Mouse (Mus musculus) bone marrow, adult 2 months (tissue): ENCODE data around the gene Acrbp.

Experiments used
- CTCF ChIP-seq: fragments of 200-500 bp; IDR thresholded peaks from 2 replicates; pipeline ENCODE4 v1.5.1; 2011; ENCODE audit warnings: low read length, control low read depth; ENCODE audit not compliant: control insufficient read depth, insufficient read depth
- POLR2A ChIP-seq: fragments of 200-500 bp; IDR thresholded peaks from 2 replicates; pipeline ENCODE4 v1.6.1; 2011; ENCODE audit warnings: low read depth, mild to moderate bottlenecking, control low read depth, low read length, borderline replicate concordance; ENCODE audit not compliant: control insufficient read depth

DNA sequence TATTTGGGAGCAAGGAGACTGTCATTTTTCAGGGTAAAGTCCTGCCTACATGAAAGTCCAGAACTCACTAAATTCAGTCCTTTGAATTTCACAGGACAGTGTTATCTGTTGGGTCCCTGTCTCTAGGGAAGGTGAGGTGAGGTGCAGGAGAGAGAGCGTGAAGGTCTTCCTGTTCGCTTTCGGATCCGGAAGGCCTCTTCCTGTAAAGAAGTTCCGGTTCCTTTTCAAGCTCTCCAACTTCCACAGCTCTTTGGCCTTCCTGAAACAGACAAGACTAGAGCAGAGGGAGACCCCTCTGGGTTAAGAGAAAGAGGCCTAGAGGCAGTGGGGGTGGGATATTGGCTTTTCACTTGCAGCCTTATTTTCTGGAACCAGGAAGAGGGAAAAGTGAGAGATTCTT is 42.9 kb downstream of the Acrbp start:
- TF ChIP-seq POLR2A, result no peak
- TF ChIP-seq CTCF, result no peak
